Mouse (Mus musculus): Measurements from ENCODE around the gene Csf2. TPM values are rescaled to one million over a fixed set of nuclear protein-coding genes. Genes with fewer than 3 reads are reported as not detected.

Gene Csf2
- polyA plus RNA-seq, 1 experiment from 2014 or later, result not detected

DNA sequence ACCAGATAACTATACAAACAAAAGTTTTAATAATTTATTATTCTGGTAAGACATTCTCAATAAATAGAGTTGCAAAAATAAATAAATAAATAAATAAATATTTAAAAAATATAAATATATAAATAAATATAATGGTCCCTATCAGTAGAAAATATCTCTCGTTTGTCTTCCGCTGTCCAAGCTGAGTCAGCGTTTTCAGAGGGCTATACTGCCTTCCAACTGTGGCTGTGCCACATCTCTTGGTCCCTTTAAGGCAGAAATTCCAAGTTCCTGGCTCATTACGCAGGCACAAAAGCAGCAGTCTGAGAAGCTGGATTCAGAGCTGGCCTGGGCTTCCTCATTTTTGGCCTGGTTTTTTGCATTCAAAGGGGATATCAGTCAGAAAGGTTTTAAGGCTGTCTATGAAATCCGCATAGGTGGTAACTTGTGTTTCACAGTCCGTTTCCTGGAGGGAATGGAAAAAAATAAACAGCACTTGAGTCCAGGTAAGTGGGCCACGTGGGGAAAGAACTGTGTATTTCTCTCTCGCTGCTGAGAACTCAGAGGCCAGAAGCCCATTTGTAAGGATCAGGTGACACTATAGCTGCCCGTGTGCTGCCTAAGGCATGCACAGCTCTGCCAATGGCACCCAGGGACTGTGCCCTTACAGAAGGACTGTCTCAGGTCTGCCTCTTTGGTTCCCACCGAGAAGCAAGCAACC is 2.1 kb downstream of the Csf2 start:
- H3K9me3 ChIP-seq (ENCODE audit: control insufficient read depth, low read length), result no peaks in the 10 kb centered on the region
- H3K36me3 ChIP-seq (ENCODE audit: control insufficient read depth, insufficient read depth, low read length), result no peaks in the 10 kb centered on the region
- no peak overlapping the region for H3K4me2 ChIP-seq (ENCODE audit: low read length)
- no peaks in the 10 kb centered on the region for H3K27me3 ChIP-seq (replicated peaks; ENCODE audit: control insufficient read depth, insufficient read depth, low read length)
- H3K9ac ChIP-seq (ENCODE audit: low read depth, low read length), result no peak overlapping the region
- no peak for ATAC-seq
- no peaks in the 10 kb centered on the region for H3K4me1 ChIP-seq (ENCODE audit: control insufficient read depth, insufficient read depth, low read depth, low read length)
- WGBS, result 75% methylated on average over 10 of the region's 10 CpGs
- H3K27ac ChIP-seq (ENCODE audit: low read depth, low read length), result no peak overlapping the region
- no peak overlapping the region for H3K4me3 ChIP-seq (ENCODE audit: low read length)

GRCm38 (mm10) chr11:54244465-54244864 is 5.0 kb downstream of the Csf2 start:
- H3K27me3 ChIP-seq (replicated peaks; ENCODE audit: control insufficient read depth, insufficient read depth, low read length), result no peaks in the 10 kb centered on the region
- 80% methylated on average over 6 of the region's 6 CpGs for WGBS

DNA sequence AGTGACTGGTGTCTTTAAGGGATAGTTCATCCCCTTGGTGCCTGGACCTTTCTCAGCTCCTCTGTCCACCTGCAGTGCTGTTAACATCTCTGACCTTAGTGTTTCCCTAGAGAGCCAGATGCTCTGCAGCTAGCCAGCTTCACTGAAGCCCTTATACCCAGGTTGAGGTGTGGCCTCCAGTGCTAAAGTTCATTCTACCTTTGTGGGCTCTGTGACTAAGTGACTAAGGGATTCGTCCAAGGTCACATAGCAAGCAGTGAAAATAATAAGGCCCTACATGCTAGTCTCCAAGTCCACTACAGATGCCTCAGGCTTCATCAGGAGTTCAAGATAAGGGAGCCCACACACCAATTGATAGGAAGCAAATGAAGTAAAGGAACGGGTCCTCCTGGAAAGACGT is 7.0 kb downstream of the Csf2 start:
- 92% methylated on average over 3 of the region's 3 CpGs for WGBS
- no peak overlapping the region for H3K27ac ChIP-seq (ENCODE audit: low read depth, low read length)
- no peak for ATAC-seq
- H3K9ac ChIP-seq (ENCODE audit: low read depth, low read length), result no peak overlapping the region
- H3K27me3 ChIP-seq (replicated peaks; ENCODE audit: control insufficient read depth, insufficient read depth, low read length), result no peaks in the 10 kb centered on the region
- H3K36me3 ChIP-seq (ENCODE audit: control insufficient read depth, insufficient read depth, low read length), result no peaks in the 10 kb centered on the region
- no peaks in the 10 kb centered on the region for H3K4me1 ChIP-seq (ENCODE audit: control insufficient read depth, insufficient read depth, low read depth, low read length)
- H3K4me3 ChIP-seq (ENCODE audit: low read length), result no peak overlapping the region
- no peaks in the 10 kb centered on the region for H3K9me3 ChIP-seq (ENCODE audit: control insufficient read depth, low read length)
- H3K4me2 ChIP-seq (ENCODE audit: low read length), result no peak overlapping the region

More at GRCm38 (mm10) chr11:54244465-54244864, 5.0 kb downstream of the Csf2 start:
- no peak overlapping the region for H3K27ac ChIP-seq (ENCODE audit: low read depth, low read length)
- no peak overlapping the region for H3K4me2 ChIP-seq (ENCODE audit: low read length)
- no peak overlapping the region for H3K4me3 ChIP-seq (ENCODE audit: low read length)
- H3K9me3 ChIP-seq (ENCODE audit: control insufficient read depth, low read length), result no peaks in the 10 kb centered on the region
- no peak for ATAC-seq
- no peaks in the 10 kb centered on the region for H3K4me1 ChIP-seq (ENCODE audit: control insufficient read depth, insufficient read depth, low read depth, low read length)
- H3K9ac ChIP-seq (ENCODE audit: low read depth, low read length), result no peak overlapping the region
- no peaks in the 10 kb centered on the region for H3K36me3 ChIP-seq (ENCODE audit: control insufficient read depth, insufficient read depth, low read length)

DNA sequence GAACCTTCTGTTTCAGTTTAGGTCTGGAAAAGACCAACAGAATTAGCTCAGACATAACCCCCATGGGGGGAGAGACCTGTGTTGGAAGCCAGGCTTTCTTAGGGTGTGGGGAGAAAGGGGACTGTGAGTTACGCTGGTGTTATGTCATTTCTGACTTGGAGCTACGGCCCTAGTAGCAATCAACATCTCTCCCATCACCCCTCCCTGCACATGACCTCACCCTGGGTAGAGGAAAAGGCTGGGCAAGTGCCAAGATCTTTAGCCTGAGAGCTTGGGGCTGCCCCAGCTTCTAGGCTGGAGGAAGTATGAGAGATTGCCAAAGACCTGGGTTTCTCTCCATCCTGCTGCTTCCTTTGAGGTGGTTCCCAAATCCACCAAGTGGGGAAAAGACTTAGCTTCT is 12.5 kb downstream of the Csf2 start:
- Histone ChIP-seq H3K4me2 (ENCODE audit: low read length) (no peak overlapping the region), H3K9ac (ENCODE audit: low read depth, low read length) (no peak overlapping the region), H3K4me3 (ENCODE audit: low read length) (no peak overlapping the region), H3K27ac (ENCODE audit: low read depth, low read length) (no peak overlapping the region), H3K36me3 (ENCODE audit: control insufficient read depth, insufficient read depth, low read length) (no peaks in the 10 kb centered on the region), H3K9me3 (ENCODE audit: control insufficient read depth, low read length) (no peaks in the 10 kb centered on the region), H3K27me3 (replicated peaks; ENCODE audit: control insufficient read depth, insufficient read depth, low read length) (no peaks in the 10 kb centered on the region), H3K4me1 (ENCODE audit: control insufficient read depth, insufficient read depth, low read depth, low read length) (no peaks in the 10 kb centered on the region)
- WGBS, result 80% methylated on average over 2 of the region's 2 CpGs
- no peak for ATAC-seq

DNA sequence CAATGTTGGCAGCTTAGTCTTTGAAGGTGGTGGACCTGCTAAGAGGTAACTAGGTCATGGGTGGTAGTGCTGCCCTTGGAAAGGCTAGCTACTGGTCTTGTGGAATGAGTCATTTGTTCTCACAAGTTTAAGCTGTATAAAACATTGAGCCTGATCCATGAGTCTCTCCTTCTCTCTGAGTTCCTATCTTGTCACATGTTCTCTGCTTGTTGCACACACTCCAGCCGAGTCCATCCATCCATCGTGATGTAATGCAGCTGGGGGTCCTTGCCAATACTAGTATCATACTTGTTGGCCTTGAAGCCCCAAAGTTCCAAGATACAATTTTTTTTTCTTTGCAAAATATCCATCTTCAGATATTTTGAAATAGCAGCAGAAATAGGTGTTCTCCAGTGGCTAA is 22.0 kb downstream of the Csf2 start:
- no peaks in the 10 kb centered on the region for H3K36me3 ChIP-seq (ENCODE audit: control insufficient read depth, insufficient read depth, low read length)

DNA sequence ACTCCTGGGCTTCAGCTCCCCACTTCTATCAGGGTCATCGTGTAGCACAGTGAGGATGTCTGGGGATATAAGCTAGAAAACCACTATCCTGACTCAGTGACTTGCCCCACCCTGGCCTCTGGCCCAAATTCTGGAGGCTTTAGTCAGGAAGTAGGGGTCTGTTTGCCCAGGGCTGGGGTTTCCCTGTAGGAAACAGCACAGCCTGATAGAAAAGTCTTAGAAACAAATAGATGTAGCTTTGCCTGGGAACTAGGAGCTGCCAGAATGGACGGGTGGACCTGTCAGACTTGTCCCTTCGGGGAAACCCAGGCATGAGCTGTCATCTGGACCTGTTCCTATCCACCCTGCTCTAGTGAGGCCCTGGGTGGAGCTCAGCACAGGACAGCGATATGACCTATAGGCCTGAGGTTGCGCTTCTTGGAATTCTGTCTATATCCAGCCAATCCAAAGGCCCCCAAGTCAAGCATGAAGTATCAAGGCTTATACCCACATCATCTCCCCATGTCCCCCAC is 24.9 kb downstream of the Csf2 start:
- WGBS, result 97% methylated on average over 5 of the region's 5 CpGs
- H3K9me3 ChIP-seq (ENCODE audit: control insufficient read depth, low read length), result no peaks in the 10 kb centered on the region; the same call in 1 of the 2 replicates

More for the DNA sequence above, 22.0 kb downstream of the Csf2 start:
- Histone ChIP-seq H3K4me3 (ENCODE audit: low read length) (no peak overlapping the region), H3K4me1 (ENCODE audit: control insufficient read depth, insufficient read depth, low read depth, low read length) (no peaks in the 10 kb centered on the region), H3K27ac (ENCODE audit: low read depth, low read length) (no peak overlapping the region), H3K4me2 (ENCODE audit: low read length) (no peak overlapping the region), H3K9ac (ENCODE audit: low read depth, low read length) (no peak overlapping the region), H3K27me3 (replicated peaks; ENCODE audit: control insufficient read depth, insufficient read depth, low read length) (no peaks in the 10 kb centered on the region), H3K9me3 (ENCODE audit: control insufficient read depth, low read length) (no peaks in the 10 kb centered on the region; the same call in 1 of the 2 replicates)
- no peak for ATAC-seq
- 98% methylated on average over 2 of the region's 2 CpGs for WGBS

DNA sequence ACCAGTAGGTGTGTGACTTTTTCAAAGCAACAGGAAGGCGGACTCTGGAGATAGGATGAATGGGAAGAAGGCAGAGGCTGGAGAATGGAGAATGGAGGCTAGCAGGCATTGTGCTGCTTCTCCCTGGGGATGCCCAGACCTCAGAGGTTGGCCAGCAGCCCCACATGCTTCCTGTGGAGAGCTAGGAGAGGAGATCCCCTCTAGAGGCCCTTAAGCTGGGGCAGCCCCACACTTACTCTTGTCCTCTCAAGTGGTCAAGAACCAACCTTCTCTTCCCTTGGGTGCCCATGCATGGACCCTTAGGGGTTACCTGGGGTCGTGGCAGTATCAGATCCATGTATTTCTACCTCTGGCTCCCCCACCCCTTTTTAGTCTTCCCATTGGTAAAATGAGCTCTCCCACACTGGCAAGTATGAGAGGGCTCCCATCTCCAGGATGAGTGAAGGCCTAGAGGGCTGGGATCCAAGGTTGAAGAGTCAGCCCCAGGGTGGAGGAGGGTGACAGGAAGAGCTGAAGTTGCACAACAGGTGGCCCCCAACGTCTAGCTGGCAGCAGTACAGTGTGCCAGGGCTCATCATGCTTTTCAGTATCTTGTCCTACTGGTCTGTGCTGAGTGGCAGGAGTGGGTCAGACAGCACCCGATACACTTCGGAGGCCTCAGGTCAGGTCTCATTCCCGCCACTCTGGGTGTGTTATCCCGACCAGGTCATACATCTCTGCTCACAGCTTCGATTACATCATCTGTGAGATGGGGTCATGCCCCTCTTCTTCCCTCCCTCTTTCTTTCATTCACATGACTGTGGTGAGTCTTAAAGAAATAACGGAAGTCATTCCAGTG is 25.6 kb downstream of the Csf2 start:
- H3K9me3 ChIP-seq (ENCODE audit: control insufficient read depth, low read length), result no peaks in the 10 kb centered on the region; the same call in 1 of the 2 replicates
- ATAC-seq, result no peak
- H3K4me2 ChIP-seq (ENCODE audit: low read length), result no peak overlapping the region
- no peak overlapping the region for H3K4me3 ChIP-seq (ENCODE audit: low read length)
- no peak overlapping the region for H3K9ac ChIP-seq (ENCODE audit: low read depth, low read length)
- H3K27ac ChIP-seq (ENCODE audit: low read depth, low read length), result no peak overlapping the region
- WGBS, result 78% methylated on average over 9 of the region's 9 CpGs
- H3K27me3 ChIP-seq (replicated peaks; ENCODE audit: control insufficient read depth, insufficient read depth, low read length), result no peaks in the 10 kb centered on the region
- no peaks in the 10 kb centered on the region for H3K4me1 ChIP-seq (ENCODE audit: control insufficient read depth, insufficient read depth, low read depth, low read length)
- H3K36me3 ChIP-seq (ENCODE audit: control insufficient read depth, insufficient read depth, low read length), result no peaks in the 10 kb centered on the region

More for the DNA sequence above, 24.9 kb downstream of the Csf2 start:
- no peak for ATAC-seq
- Histone ChIP-seq H3K4me3 (ENCODE audit: low read length) (no peak overlapping the region), H3K36me3 (ENCODE audit: control insufficient read depth, insufficient read depth, low read length) (no peaks in the 10 kb centered on the region), H3K27ac (ENCODE audit: low read depth, low read length) (no peak overlapping the region), H3K9ac (ENCODE audit: low read depth, low read length) (no peak overlapping the region), H3K4me1 (ENCODE audit: control insufficient read depth, insufficient read depth, low read depth, low read length) (no peaks in the 10 kb centered on the region), H3K4me2 (ENCODE audit: low read length) (no peak overlapping the region), H3K27me3 (replicated peaks; ENCODE audit: control insufficient read depth, insufficient read depth, low read length) (no peaks in the 10 kb centered on the region)

- Histone ChIP-seq H3K27me3 (replicated peaks; ENCODE audit: control insufficient read depth, insufficient read depth, low read length) (no peaks in the 10 kb centered on the region), H3K4me1 (ENCODE audit: control insufficient read depth, insufficient read depth, low read depth, low read length) (no peaks in the 10 kb centered on the region), H3K36me3 (ENCODE audit: control insufficient read depth, insufficient read depth, low read length) (no peaks in the 10 kb centered on the region), H3K9ac (ENCODE audit: low read depth, low read length) (no peak overlapping the region), H3K9me3 (ENCODE audit: control insufficient read depth, low read length) (no peaks in the 10 kb centered on the region), H3K27ac (ENCODE audit: low read depth, low read length) (no peak overlapping the region), H3K4me2 (ENCODE audit: low read length) (no peak overlapping the region), H3K4me3 (ENCODE audit: low read length) (no peak overlapping the region)
- WGBS, result 66% methylated on average over 6 of the region's 6 CpGs
- no peak for ATAC-seq
These were observed 29.3 kb downstream of the Csf2 start for GRCm38 (mm10) chr11:54219903-54220740.
